Mouse (Mus musculus): ENCODE measurements at regions not wholly inside any gene's neighbourhood (a gene's known extent, or its start where the extent isn't known, plus 50 kb on each side); places are given as distances from the start of the nearest gene placed in this dataset.
"Not testable (repeated sequence)": the region's sequence is repeated elsewhere in the genome, so short reads cannot be mapped to it uniquely, and the experiment has no call there.

DNA sequence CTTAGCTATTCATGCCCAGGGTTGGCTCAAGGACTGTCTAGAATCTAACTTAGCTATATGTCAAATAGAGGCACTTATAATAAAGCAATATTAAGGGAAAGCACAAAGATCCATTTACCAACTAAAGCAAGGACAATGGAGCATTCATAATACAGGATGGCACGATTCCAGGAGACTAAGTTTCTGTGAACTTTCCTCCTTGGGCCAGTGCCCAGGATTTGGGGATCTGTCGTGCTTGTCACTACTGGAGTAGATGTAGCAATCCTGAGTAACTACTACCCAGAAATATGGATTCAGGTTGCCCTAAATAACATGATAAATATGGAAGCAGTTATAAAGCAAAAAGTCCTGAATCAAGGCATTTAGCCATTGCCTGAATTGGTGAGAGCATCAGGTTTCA lies 233.7 kb downstream of the AI429214 start:
- no peak for DNase-seq (ENCODE audit: extremely low read depth, insufficient read length, low spot score)

DNA sequence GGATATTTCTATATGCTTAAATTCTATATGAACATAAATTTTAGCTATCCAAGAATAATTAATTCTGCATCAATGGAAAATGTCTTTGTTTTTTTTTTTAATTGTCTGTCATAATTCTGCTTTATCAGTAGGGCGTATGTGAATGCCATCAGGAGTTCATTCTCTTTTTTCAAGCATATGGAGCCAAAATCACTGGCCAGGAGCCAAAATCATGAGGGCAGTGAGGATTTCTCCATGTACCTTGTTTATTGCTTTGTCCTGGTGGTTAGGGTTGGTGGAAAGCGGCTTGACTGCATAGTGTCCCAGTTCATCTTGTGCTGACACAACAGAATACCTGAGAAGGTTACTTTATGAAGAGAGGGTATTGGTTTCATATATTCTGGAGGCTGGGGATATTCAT lies 243.9 kb downstream of the AI429214 start:
- DNase-seq (ENCODE audit: extremely low read depth, insufficient read length, low spot score), result no peak

DNA sequence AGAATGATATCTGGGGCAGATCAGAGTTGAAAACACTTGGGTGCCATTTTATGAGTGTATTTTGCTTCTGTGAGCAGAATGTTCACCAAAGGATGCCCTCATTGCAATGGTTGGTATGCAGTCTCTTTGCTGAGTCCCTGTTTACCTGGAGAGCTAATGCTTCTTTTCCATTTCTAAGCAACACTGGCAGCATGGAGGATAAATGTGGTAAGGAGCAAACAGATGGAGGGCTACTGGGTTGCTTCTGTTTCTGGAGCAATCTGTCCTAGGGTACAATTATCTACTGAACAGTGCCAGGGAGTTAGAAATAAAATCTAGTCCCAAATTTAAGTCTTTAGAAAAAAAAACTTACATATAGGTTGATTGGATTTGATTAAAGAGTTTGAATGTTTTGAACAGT lies 245.9 kb downstream of the AI429214 start:
- no peak for DNase-seq (ENCODE audit: extremely low read depth, insufficient read length, low spot score)

DNA sequence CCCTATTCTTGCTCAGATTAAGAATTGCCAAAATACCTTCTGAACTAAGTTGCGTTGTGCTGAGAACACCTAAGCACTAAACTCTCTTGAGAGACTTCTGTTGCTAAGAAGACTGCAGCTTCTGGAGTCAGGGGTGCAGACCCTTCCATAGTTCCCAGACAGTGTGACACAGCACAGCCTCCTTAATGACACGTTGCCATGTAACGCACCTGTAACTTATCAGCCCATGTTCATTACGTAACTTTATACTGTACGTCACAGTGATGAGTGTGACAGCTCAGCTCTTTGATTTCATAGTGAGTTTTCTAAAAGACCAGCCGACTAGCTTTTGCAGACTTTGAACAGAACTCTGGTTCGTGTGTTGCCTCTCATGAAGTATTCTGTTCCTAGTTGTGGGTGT lies 257.8 kb downstream of the AI429214 start:
- DNase-seq (ENCODE audit: extremely low read depth, insufficient read length, low spot score), result not testable (repeated sequence)

- no peak for DNase-seq (ENCODE audit: extremely low read depth, insufficient read length, low spot score)
Measured at GRCm38 (mm10) chr8:37291069-37291850, 297.9 kb downstream of the AI429214 start.
